Mouse (Mus musculus): ENCODE results near the gene Six5. TPM values are rescaled to one million over a fixed set of nuclear protein-coding genes. Genes with fewer than 3 reads are reported as not detected.

The Six5 gene
- 117 and 130 TPM in 2 replicates for polyA plus RNA-seq (2012; rRNA removed)

GRCm38 (mm10) chr7:19094471-19094825 lies at the start of gene Six5:
Gene Six5 (plus strand): TSS chr7:19094594.

GRCm38 (mm10) chr7:19054047-19054776 lies 40.2 kb upstream of the Six5 start, which contains the start of gene Rsph6a:
Gene Rsph6a (plus strand): TSS chr7:19054690.

GRCm38 (mm10) chr7:19075723-19076585 lies 18.4 kb upstream of the Six5 start, which contains the start of gene Dmwd:
Gene Dmwd (plus strand): TSS chr7:19076227.

GRCm38 (mm10) chr7:19083701-19084100 lies 10.7 kb upstream of the Six5 start, which contains the start of gene Dmpk:
Gene Dmpk (plus strand): TSS chr7:19083849.

GRCm38 (mm10) chr7:19118028-19118771 lies 23.8 kb downstream of the Six5 start, which contains the start of gene Gm4969:
Gene Gm4969 (minus strand): TSS chr7:19118368.

GRCm38 (mm10) chr7:19119631-19120429 lies 25.4 kb downstream of the Six5 start, which contains the start of gene Fbxo46:
Gene Fbxo46 (plus strand): TSS chr7:19119859.

Other genes starting within 250 kb of the Six5 start
- 69.1 and 85.2 TPM in 2 replicates for gene Pglyrp1, start 223.3 kb upstream of the Six5 start, polyA plus RNA-seq (2012; rRNA removed)
- gene Ccdc61, start 184.2 kb upstream of the Six5 start, polyA plus RNA-seq (2012; rRNA removed) = 33.0 and 34.0 TPM in 2 replicates
- gene Nova2, start 168.7 kb upstream of the Six5 start, polyA plus RNA-seq (2012; rRNA removed) = 1.1 and 1.2 TPM in 2 replicates
- 1.5 and 1.7 TPM in 2 replicates for gene Nanos2, start 107.2 kb upstream of the Six5 start, polyA plus RNA-seq (2012; rRNA removed)
- 27.5 and 29.2 TPM in 2 replicates for gene Mypop, start 103.3 kb upstream of the Six5 start, polyA plus RNA-seq (2012; rRNA removed)
- 68.3 and 79.2 TPM in 2 replicates for gene Irf2bp1, start 90.5 kb upstream of the Six5 start, polyA plus RNA-seq (2012; rRNA removed)
- gene Foxa3, start 71.1 kb upstream of the Six5 start, polyA plus RNA-seq (2012; rRNA removed) = 2.9 and 5.5 TPM in 2 replicates
- 143 and 147 TPM in 2 replicates for gene Sympk, start 70.2 kb upstream of the Six5 start, polyA plus RNA-seq (2012; rRNA removed)
- gene Rsph6a, start 39.9 kb upstream of the Six5 start, polyA plus RNA-seq (2012; rRNA removed) = 0.09 TPM in 1 of 2 replicates, not detected in the other
- gene Dmwd, start 18.4 kb upstream of the Six5 start, polyA plus RNA-seq (2012; rRNA removed) = 169 and 185 TPM in 2 replicates
- 478 and 584 TPM in 2 replicates for gene Dmpk, start 10.7 kb upstream of the Six5 start, polyA plus RNA-seq (2012; rRNA removed)
- gene Gm4969, start 23.8 kb downstream of the Six5 start, polyA plus RNA-seq (2012; rRNA removed) = 0.26 and 0.76 TPM in 2 replicates
- 16.2 and 18.5 TPM in 2 replicates for gene Fbxo46, start 25.3 kb downstream of the Six5 start, polyA plus RNA-seq (2012; rRNA removed)
- 15.1 and 19.6 TPM in 2 replicates for gene Qpctl, start 54.7 kb downstream of the Six5 start, polyA plus RNA-seq (2012; rRNA removed)
- gene Snrpd2, start 55.1 kb downstream of the Six5 start, polyA plus RNA-seq (2012; rRNA removed) = 49.6 and 49.8 TPM in 2 replicates
- 0.46 and 0.69 TPM in 2 replicates for gene Gipr, start 71.5 kb downstream of the Six5 start, polyA plus RNA-seq (2012; rRNA removed)
- gene Eml2, start 81.8 kb downstream of the Six5 start, polyA plus RNA-seq (2012; rRNA removed) = 84.0 and 89.9 TPM in 2 replicates
- gene Gpr4, start 117.9 kb downstream of the Six5 start, polyA plus RNA-seq (2012; rRNA removed) = 11.0 and 12.7 TPM in 2 replicates
- gene Opa3, start 133.7 kb downstream of the Six5 start, polyA plus RNA-seq (2012; rRNA removed) = 40.3 and 44.6 TPM in 2 replicates
- 197 and 215 TPM in 2 replicates for gene Vasp, start 177.2 kb downstream of the Six5 start, polyA plus RNA-seq (2012; rRNA removed)
- gene Ppm1n, start 185.5 kb downstream of the Six5 start, polyA plus RNA-seq (2012; rRNA removed) = 0.18 and 0.25 TPM in 2 replicates
- 31.9 and 40.5 TPM in 2 replicates for gene Rtn2, start 188.0 kb downstream of the Six5 start, polyA plus RNA-seq (2012; rRNA removed)
- gene Fosb, start 215.5 kb downstream of the Six5 start, polyA plus RNA-seq (2012; rRNA removed) = 5.1 and 10.1 TPM in 2 replicates